Mouse (Mus musculus) urinary bladder, postnatal 10 days (tissue): ENCODE measurements around the gene Ccnb3.
"Not testable (repeated sequence)": the region's sequence is repeated elsewhere in the genome, so short reads cannot be mapped to it uniquely, and the experiment has no call there.

Experiments used
- DNase-seq: peaks from one replicate; pipeline ENCODE4 v3.0.0; 2022; ENCODE audit warnings: low spot score

Gene Ccnb3

GRCm38 (mm10) chrX:7041519-7041918 lies at the start of gene Ccnb3:
Ccnb3 (minus strand) TSS chrX:7041619.
- no peak for DNase-seq

- DNase-seq, result no peak
Measured at GRCm38 (mm10) chrX:7090323-7090722, 48.9 kb upstream of the Ccnb3 start.

- DNase-seq, result no peak
Measured at GRCm38 (mm10) chrX:7085878-7086277, 44.5 kb upstream of the Ccnb3 start.

GRCm38 (mm10) chrX:7079820-7080429 lies 38.5 kb upstream of the Ccnb3 start:
- no peak for DNase-seq

- no peak for DNase-seq
Measured at GRCm38 (mm10) chrX:7068002-7068401, 26.6 kb upstream of the Ccnb3 start.

- no peak for DNase-seq
Measured at GRCm38 (mm10) chrX:7067219-7067618, 25.8 kb upstream of the Ccnb3 start, which contains the start of gene Akap4. Akap4 (plus strand) TSS chrX:7067519.

GRCm38 (mm10) chrX:7064109-7064508 lies 22.7 kb upstream of the Ccnb3 start:
- DNase-seq, result no peak

- no peak for DNase-seq
Measured at GRCm38 (mm10) chrX:7057634-7058033, 16.2 kb upstream of the Ccnb3 start.

- DNase-seq, result no peak
Measured at GRCm38 (mm10) chrX:7057056-7057455, 15.6 kb upstream of the Ccnb3 start.

GRCm38 (mm10) chrX:6983916-6984315 lies 57.5 kb downstream of the Ccnb3 start:
- not testable (repeated sequence) for DNase-seq

- no peak for DNase-seq
Measured at GRCm38 (mm10) chrX:6971956-6972355, 69.5 kb downstream of the Ccnb3 start.

- no peak for DNase-seq
Measured at GRCm38 (mm10) chrX:6968598-6968997, 72.8 kb downstream of the Ccnb3 start.
